Mouse (Mus musculus) MEL (cell line): ENCODE data around the gene BC052040. TPM values are rescaled to one million over a fixed set of nuclear protein-coding genes. Genes with fewer than 3 reads are reported as not detected.

Experiments used
- DNase-seq: peaks from one replicate; pipeline ENCODE4 v3.0.0; 2011; ENCODE audit warnings: low read depth, low spot score
- H3K27ac ChIP-seq: 2 replicates; pipeline ENCODE4 v1.5.1; 2012; ENCODE audit warnings: low read depth, mild to moderate bottlenecking, control low read depth, low read length, moderate library complexity; ENCODE audit not compliant: control insufficient read depth
- H3K27me3 ChIP-seq, 2 experiments: fragments of 150-350 bp in 1 of 2; sonication (generic) in 1 of 2; 2 replicates each; pipeline ENCODE4 v1.6.1; 2012; ENCODE audit warnings: low read length in 2 of 2, mild to moderate bottlenecking in 2 of 2, improper control_type of control experiment in 1 of 2, moderate library complexity in 1 of 2; ENCODE audit not compliant: insufficient read depth in 2 of 2, control insufficient read depth in 1 of 2
- H3K36me3 ChIP-seq, 2 experiments: 2 replicates each; pipeline ENCODE4 v1.6.1; 2012 to 2014; ENCODE audit warnings: low read length in 2 of 2, improper control_type of control experiment in 1 of 2, inconsistent platforms in 1 of 2, mild to moderate bottlenecking in 1 of 2; ENCODE audit not compliant: insufficient read depth in 2 of 2, control insufficient read depth in 1 of 2
- H3K4me1 ChIP-seq, 2 experiments: fragments of 150-350 bp in 1 of 2; sonication (generic) in 1 of 2; 2 replicates each; pipeline ENCODE4 v1.6.1; 2012; ENCODE audit warnings: low read length in 2 of 2, improper control_type of control experiment in 1 of 2, mild to moderate bottlenecking in 1 of 2; ENCODE audit not compliant: insufficient read depth in 2 of 2, control insufficient read depth in 1 of 2
- H3K4me3 ChIP-seq, 2 experiments: fragments of 150-350 bp in 1 of 2; sonication (generic) in 1 of 2; 2 replicates each; pipeline ENCODE4 v1.5.1; 2012; ENCODE audit warnings: low read depth in 2 of 2, low read length in 2 of 2, mild to moderate bottlenecking in 2 of 2, moderate library complexity in 2 of 2, control low read depth in 1 of 2, improper control_type of control experiment in 1 of 2; ENCODE audit not compliant: control insufficient read depth in 1 of 2, insufficient read depth in 1 of 2
- H3K79me2 ChIP-seq: 2 replicates; pipeline ENCODE4 v1.6.1; 2012; ENCODE audit warnings: mild to moderate bottlenecking, low read length, moderate library complexity; ENCODE audit not compliant: control insufficient read depth, poor library complexity, insufficient read depth
- H3K9ac ChIP-seq: 2 replicates; pipeline ENCODE4 v1.6.1; 2012; ENCODE audit warnings: low read depth, mild to moderate bottlenecking, control low read depth, low read length, moderate library complexity; ENCODE audit not compliant: control insufficient read depth, poor library complexity, severe bottlenecking
- H3K9me3 ChIP-seq: fragments of 150-350 bp; sonication (generic); replicated peaks from 2 replicates; pipeline ENCODE4 v1.6.1; 2012; ENCODE audit warnings: mild to moderate bottlenecking, low read length, improper control_type of control experiment, moderate library complexity; ENCODE audit not compliant: insufficient read depth
- CHD1 ChIP-seq: IDR thresholded peaks from 2 replicates; pipeline ENCODE4 v1.6.1; 2012; ENCODE audit warnings: low read depth, mild to moderate bottlenecking, inconsistent platforms, low read length, improper control_type of control experiment
- CTCF ChIP-seq, 3 experiments: IDR thresholded peaks in 2 of 3; conservative IDR thresholded peaks in 1 of 3; 2 replicates each; pipeline ENCODE4 v1.5.1; 2011 to 2012; ENCODE audit warnings: low read length in 3 of 3, low read depth in 2 of 3, mild to moderate bottlenecking in 2 of 3, improper control_type of control experiment in 1 of 3, inconsistent platforms in 1 of 3, mixed read lengths in 1 of 3, moderate library complexity in 1 of 3; ENCODE audit not compliant: control insufficient read depth in 1 of 3, insufficient read depth in 1 of 3, poor library complexity in 1 of 3, severe bottlenecking in 1 of 3
- ELF1 ChIP-seq: IDR thresholded peaks from 2 replicates; pipeline ENCODE4 v1.6.1; 2014; ENCODE audit warnings: low read depth, mild to moderate bottlenecking, inconsistent platforms, low read length, improper control_type of control experiment, moderate library complexity
- EP300 ChIP-seq, 2 experiments: IDR thresholded peaks; 2 replicates each; pipeline ENCODE4 v1.6.1; 2011; ENCODE audit warnings: improper control_type of control experiment in 2 of 2, low read length in 2 of 2, low read depth in 1 of 2, mild to moderate bottlenecking in 1 of 2
- ETS1 ChIP-seq: IDR thresholded peaks from 2 replicates; pipeline ENCODE4 v1.6.1; 2012; ENCODE audit warnings: low read depth, mild to moderate bottlenecking, inconsistent platforms, low read length, improper control_type of control experiment, moderate library complexity
- HCFC1 ChIP-seq: IDR thresholded peaks from 2 replicates; pipeline ENCODE4 v1.6.1; 2012; ENCODE audit warnings: low read depth, mild to moderate bottlenecking, inconsistent platforms, low read length, improper control_type of control experiment, moderate library complexity
- KAT2A ChIP-seq: conservative IDR thresholded peaks from 2 replicates; pipeline ENCODE4 v1.6.1; 2012; ENCODE audit warnings: low read depth, low read length, improper control_type of control experiment, inconsistent platforms
- MAZ ChIP-seq: IDR thresholded peaks from 2 replicates; pipeline ENCODE4 v1.6.1; 2012; ENCODE audit warnings: low read depth, mild to moderate bottlenecking, inconsistent platforms, low read length, improper control_type of control experiment
- MYB ChIP-seq: IDR thresholded peaks from 2 replicates; pipeline ENCODE4 v1.6.1; 2011; ENCODE audit warnings: mild to moderate bottlenecking, low read depth, low read length, improper control_type of control experiment
- MYC ChIP-seq: IDR thresholded peaks from 2 replicates; pipeline ENCODE4 v1.6.1; 2011; ENCODE audit warnings: low read depth, mild to moderate bottlenecking, low read length, improper control_type of control experiment, moderate library complexity
- POLR2AphosphoS5 ChIP-seq: IDR thresholded peaks from 2 replicates; pipeline ENCODE4 v1.6.1; 2012; ENCODE audit warnings: low read depth, borderline replicate concordance, mild to moderate bottlenecking, inconsistent platforms, low read length, moderate library complexity, mixed read lengths
- SIN3A ChIP-seq: IDR thresholded peaks from 2 replicates; pipeline ENCODE4 v1.6.1; 2012; ENCODE audit warnings: low read length, improper control_type of control experiment, inconsistent platforms
- SMC3 ChIP-seq: IDR thresholded peaks from 2 replicates; pipeline ENCODE4 v1.6.1; 2011; ENCODE audit warnings: low read depth, low read length, improper control_type of control experiment
- TAL1 ChIP-seq: IDR thresholded peaks from 2 replicates; pipeline ENCODE4 v1.6.1; 2012; ENCODE audit warnings: mild to moderate bottlenecking, inconsistent platforms, low read length, moderate library complexity, mixed read lengths
- USF1 ChIP-seq: IDR thresholded peaks from 2 replicates; pipeline ENCODE4 v1.6.1; 2014; ENCODE audit warnings: low read depth, mild to moderate bottlenecking, inconsistent platforms, low read length, improper control_type of control experiment, moderate library complexity
- ZKSCAN1 ChIP-seq: IDR thresholded peaks from 2 replicates; pipeline ENCODE4 v1.6.1; 2012; ENCODE audit warnings: low read depth, mild to moderate bottlenecking, inconsistent platforms, low read length, improper control_type of control experiment, moderate library complexity
- ZNF384 ChIP-seq: IDR thresholded peaks from 2 replicates; pipeline ENCODE4 v1.6.1; 2012; ENCODE audit warnings: low read depth, mild to moderate bottlenecking, inconsistent platforms, low read length, improper control_type of control experiment
- polyA plus RNA-seq, 2 experiments: library from polyadenylated mRNA; stranded (reverse) in 1 of 2; unstranded in 1 of 2; fragments of >175 nt in 1 of 2; fragments of >200 nt in 1 of 2; gene quantifications; 2 replicates each; pipeline versions ENCODE4 v1.2.1 to v1.2.4; 2012; ENCODE audit warnings: low replicate concordance in 2 of 2, low read depth in 1 of 2; ENCODE audit not compliant: insufficient read length in 2 of 2, insufficient read depth in 1 of 2, missing spikeins in 1 of 2
- total RNA-seq: library from RNA; depleted of rRNA; stranded (reverse); fragments of 300-350 nt; gene quantifications from 2 replicates; pipeline ENCODE4 v1.2.3, GENCODE M21; 2012

The BC052040 gene
- total and polyA plus RNA-seq, 3 experiments: 5.3 to 18.2 TPM; not detected in 1

GRCm38 (mm10) chr2:115543212-115543611 lies 38.3 kb upstream of the BC052040 start:
- H3K4me3 ChIP-seq: no peak overlapping the region
- H3K9me3 ChIP-seq: no peaks in the 10 kb centered on the region
- H3K36me3 ChIP-seq: no peaks in the 10 kb centered on the region
- no peaks in the 10 kb centered on the region; a peak in 2 of 4 replicates for H3K27me3 ChIP-seq
- no peak for DNase-seq
- no peaks in the 10 kb centered on the region for H3K79me2 ChIP-seq
- H3K27ac ChIP-seq: no peak overlapping the region
- no peaks in the 10 kb centered on the region for H3K4me1 ChIP-seq
- H3K9ac ChIP-seq: no peak overlapping the region
- TF ChIP-seq POLR2AphosphoS5 (no peak), CHD1 (no peak), USF1 (no peak), TAL1 (no peak), MYC (no peak), KAT2A (no peak), MYB (no peak), ETS1 (no peak), MAZ (no peak), ELF1 (no peak), ZKSCAN1 (no peak), EP300 (IDR thresholded peaks at IDR 0.05; ENCODE audit: low read depth in 1 of 2, low read length in 2 of 2) (no peak)

GRCm38 (mm10) chr2:115551901-115552300 lies 29.6 kb upstream of the BC052040 start:
- no peaks in the 10 kb centered on the region; a peak in 2 of 4 replicates for H3K27me3 ChIP-seq
- no peak overlapping the region for H3K4me3 ChIP-seq
- H3K27ac ChIP-seq: no peak overlapping the region
- no peaks in the 10 kb centered on the region for H3K9me3 ChIP-seq
- no peaks in the 10 kb centered on the region for H3K36me3 ChIP-seq
- H3K79me2 ChIP-seq: no peaks in the 10 kb centered on the region
- DNase-seq: no peak
- H3K9ac ChIP-seq: no peak overlapping the region
- H3K4me1 ChIP-seq: no peaks in the 10 kb centered on the region
- TF ChIP-seq SIN3A: no peak
- no peak for TF ChIP-seq ZKSCAN1
- TF ChIP-seq TAL1: no peak
- TF ChIP-seq SMC3: no peak
- no peak for TF ChIP-seq HCFC1
- no peak for TF ChIP-seq CTCF (IDR thresholded peaks at IDR 0.05 in 2 of 3, conservative IDR thresholded peaks at IDR 0.05 in 1 of 3; ENCODE audit: control insufficient read depth in 1 of 3, insufficient read depth in 1 of 3, low read depth in 2 of 3, low read length in 3 of 3, poor library complexity in 1 of 3, severe bottlenecking in 1 of 3)
- TF ChIP-seq MYC: no peak
- no peak for TF ChIP-seq ZNF384
- TF ChIP-seq EP300 (IDR thresholded peaks at IDR 0.05; ENCODE audit: low read depth in 1 of 2, low read length in 2 of 2): no peak
